Mouse (Mus musculus): ENCODE results near the gene Slc9c1. TPM values are rescaled to one million over a fixed set of nuclear protein-coding genes. Genes with fewer than 3 reads are reported as not detected.

Gene Slc9c1
- polyA plus RNA-seq, 1 experiment from 2014 or later: not detected

GRCm38 (mm10) chr16:45632420-45632819, 97.3 kb downstream of the Slc9c1 start:
- DNase-seq (ENCODE audit: low spot score): no peak
- H3K27me3 ChIP-seq (ENCODE audit: insufficient read depth, low read length): no peaks in the 10 kb centered on the region
- no peak overlapping the region for H3K4me2 ChIP-seq (ENCODE audit: low read length)
- WGBS: 32% methylated on average over 4 of the region's 4 CpGs
- no peak for TF ChIP-seq CTCF (IDR thresholded peaks at IDR 0.05; ENCODE audit: low read depth)
- no peaks in the 10 kb centered on the region for H3K36me3 ChIP-seq (ENCODE audit: insufficient read depth, low read length)
- H3K4me1 ChIP-seq (replicated peaks; ENCODE audit: insufficient read depth, low read length): no peaks in the 10 kb centered on the region
- no peak overlapping the region for H3K9ac ChIP-seq (ENCODE audit: low read depth, low read length)
- H3K27ac ChIP-seq: no peak overlapping the region
- no peak overlapping the region for H3K4me3 ChIP-seq (replicated peaks; ENCODE audit: low read depth, low read length)
- no peak for ATAC-seq (replicated peaks; ENCODE audit: low FRiP score, low read depth)
- H3K9me3 ChIP-seq (replicated peaks; ENCODE audit: low read length): no peaks in the 10 kb centered on the region

GRCm38 (mm10) chr16:45635826-45636225, 100.7 kb downstream of the Slc9c1 start:
- ATAC-seq (replicated peaks; ENCODE audit: low FRiP score, low read depth): no peak
- no peaks in the 10 kb centered on the region for H3K27me3 ChIP-seq (ENCODE audit: insufficient read depth, low read length)
- 83% methylated on average over 2 of the region's 2 CpGs for WGBS
- no peak overlapping the region for H3K4me3 ChIP-seq (replicated peaks; ENCODE audit: low read depth, low read length)
- H3K27ac ChIP-seq: no peak overlapping the region
- no peaks in the 10 kb centered on the region for H3K9me3 ChIP-seq (replicated peaks; ENCODE audit: low read length)
- H3K36me3 ChIP-seq (ENCODE audit: insufficient read depth, low read length): no peaks in the 10 kb centered on the region
- H3K4me1 ChIP-seq (replicated peaks; ENCODE audit: insufficient read depth, low read length): no peaks in the 10 kb centered on the region
- no peak overlapping the region for H3K4me2 ChIP-seq (ENCODE audit: low read length)
- no peak overlapping the region for H3K9ac ChIP-seq (ENCODE audit: low read depth, low read length)
- DNase-seq (ENCODE audit: low spot score): no peak
- no peak for TF ChIP-seq CTCF (IDR thresholded peaks at IDR 0.05; ENCODE audit: low read depth)

GRCm38 (mm10) chr16:45640070-45640762, 105.1 kb downstream of the Slc9c1 start:
- no peaks in the 10 kb centered on the region for H3K27me3 ChIP-seq (ENCODE audit: insufficient read depth, low read length)
- no peak for TF ChIP-seq CTCF (IDR thresholded peaks at IDR 0.05; ENCODE audit: low read depth)
- no peaks in the 10 kb centered on the region for H3K36me3 ChIP-seq (ENCODE audit: insufficient read depth, low read length)
- H3K4me2 ChIP-seq (ENCODE audit: low read length): no peak overlapping the region
- no peak for DNase-seq (ENCODE audit: low spot score)
- no peak for ATAC-seq (replicated peaks; ENCODE audit: low FRiP score, low read depth)
- 73% methylated on average over 10 of the region's 10 CpGs for WGBS
- H3K4me1 ChIP-seq (replicated peaks; ENCODE audit: insufficient read depth, low read length): no peaks in the 10 kb centered on the region
- H3K9ac ChIP-seq (ENCODE audit: low read depth, low read length): no peak overlapping the region
- H3K27ac ChIP-seq: no peak overlapping the region
- H3K9me3 ChIP-seq (replicated peaks; ENCODE audit: low read length): no peaks in the 10 kb centered on the region
- H3K4me3 ChIP-seq (replicated peaks; ENCODE audit: low read depth, low read length): no peak overlapping the region

- no peaks in the 10 kb centered on the region for H3K27me3 ChIP-seq (ENCODE audit: insufficient read depth, low read length)
- ATAC-seq (replicated peaks; ENCODE audit: low FRiP score, low read depth) (no peak), DNase-seq (ENCODE audit: low spot score) (no peak)
- 59% methylated on average over 3 of the region's 3 CpGs for WGBS
- no peaks in the 10 kb centered on the region for H3K9me3 ChIP-seq (replicated peaks; ENCODE audit: low read length)
- H3K27ac ChIP-seq: no peak overlapping the region
- H3K4me1 ChIP-seq (replicated peaks; ENCODE audit: insufficient read depth, low read length): no peaks in the 10 kb centered on the region
- no peak for TF ChIP-seq CTCF (IDR thresholded peaks at IDR 0.05; ENCODE audit: low read depth)
- H3K36me3 ChIP-seq (ENCODE audit: insufficient read depth, low read length): no peaks in the 10 kb centered on the region
- H3K9ac ChIP-seq (ENCODE audit: low read depth, low read length): no peak overlapping the region
- H3K4me2 ChIP-seq (ENCODE audit: low read length): no peak overlapping the region
- no peak overlapping the region for H3K4me3 ChIP-seq (replicated peaks; ENCODE audit: low read depth, low read length)
Observed at GRCm38 (mm10) chr16:45641301-45641700, 106.2 kb downstream of the Slc9c1 start.

GRCm38 (mm10) chr16:45643944-45644343, 108.8 kb downstream of the Slc9c1 start:
- no peak overlapping the region for H3K4me3 ChIP-seq (replicated peaks; ENCODE audit: low read depth, low read length)
- TF ChIP-seq CTCF (IDR thresholded peaks at IDR 0.05; ENCODE audit: low read depth): no peak
- no peaks in the 10 kb centered on the region for H3K36me3 ChIP-seq (ENCODE audit: insufficient read depth, low read length)
- WGBS: 83% methylated on average over 3 of the region's 3 CpGs
- H3K9me3 ChIP-seq (replicated peaks; ENCODE audit: low read length): no peaks in the 10 kb centered on the region
- no peak overlapping the region for H3K9ac ChIP-seq (ENCODE audit: low read depth, low read length)
- no peak overlapping the region for H3K4me2 ChIP-seq (ENCODE audit: low read length)
- ATAC-seq (replicated peaks; ENCODE audit: low FRiP score, low read depth) (no peak), DNase-seq (ENCODE audit: low spot score) (no peak)
- no peaks in the 10 kb centered on the region for H3K4me1 ChIP-seq (replicated peaks; ENCODE audit: insufficient read depth, low read length)
- no peak overlapping the region for H3K27ac ChIP-seq
- no peaks in the 10 kb centered on the region for H3K27me3 ChIP-seq (ENCODE audit: insufficient read depth, low read length)

GRCm38 (mm10) chr16:45644380-45644779, 109.3 kb downstream of the Slc9c1 start:
- no peak overlapping the region for H3K27ac ChIP-seq
- 49% methylated on average over 6 of the region's 6 CpGs for WGBS
- H3K4me1 ChIP-seq (replicated peaks; ENCODE audit: insufficient read depth, low read length): no peaks in the 10 kb centered on the region
- no peak for DNase-seq (ENCODE audit: low spot score)
- H3K36me3 ChIP-seq (ENCODE audit: insufficient read depth, low read length): no peaks in the 10 kb centered on the region
- no peaks in the 10 kb centered on the region for H3K27me3 ChIP-seq (ENCODE audit: insufficient read depth, low read length)
- no peak overlapping the region for H3K9ac ChIP-seq (ENCODE audit: low read depth, low read length)
- TF ChIP-seq CTCF (IDR thresholded peaks at IDR 0.05; ENCODE audit: low read depth): no peak
- no peaks in the 10 kb centered on the region for H3K9me3 ChIP-seq (replicated peaks; ENCODE audit: low read length)
- H3K4me2 ChIP-seq (ENCODE audit: low read length): no peak overlapping the region
- H3K4me3 ChIP-seq (replicated peaks; ENCODE audit: low read depth, low read length): no peak overlapping the region
- ATAC-seq (replicated peaks; ENCODE audit: low FRiP score, low read depth): no peak

- ATAC-seq (replicated peaks; ENCODE audit: low FRiP score, low read depth) (no peak), DNase-seq (ENCODE audit: low spot score) (no peak)
- H3K27ac ChIP-seq: no peak overlapping the region
- no peaks in the 10 kb centered on the region for H3K9me3 ChIP-seq (replicated peaks; ENCODE audit: low read length)
- H3K4me1 ChIP-seq (replicated peaks; ENCODE audit: insufficient read depth, low read length): peaks cover 6% of the 10 kb centered on the region; the same call in 1 of the 2 replicates
- H3K36me3 ChIP-seq (ENCODE audit: insufficient read depth, low read length): no peaks in the 10 kb centered on the region
- WGBS: 61% methylated on average over 2 of the region's 2 CpGs
- H3K27me3 ChIP-seq (ENCODE audit: insufficient read depth, low read length): 0 out of 2 replicates have a peak, but pooled peaks cover 3% of the 10 kb centered on the region
- no peak overlapping the region for H3K4me3 ChIP-seq (replicated peaks; ENCODE audit: low read depth, low read length)
- no peak for TF ChIP-seq CTCF (IDR thresholded peaks at IDR 0.05; ENCODE audit: low read depth)
- no peak overlapping the region for H3K9ac ChIP-seq (ENCODE audit: low read depth, low read length)
- H3K4me2 ChIP-seq (ENCODE audit: low read length): no peak overlapping the region
Observed at GRCm38 (mm10) chr16:45651497-45651896, 116.4 kb downstream of the Slc9c1 start.
